Mouse (Mus musculus) neutrophil, adult 5-6 weeks (primary cell): ENCODE measurements around the gene Tesc. TPM values are rescaled to one million over a fixed set of nuclear protein-coding genes. Genes with fewer than 3 reads are reported as not detected.

ENCODE experiments used
- ATAC-seq: fragments of 151-379, 151-347 bp; 2 replicates; pipeline ENCODE4 v1.8.0; 2017; ENCODE audit warnings: mild to moderate bottlenecking, moderate TSS enrichment; ENCODE audit not compliant: insufficient number of reproducible peaks, poor library complexity, low FRiP score, severe bottlenecking; ENCODE audit errors: extremely low read depth
- total RNA-seq: library from RNA; stranded (forward); fragments of 200-1000 nt; gene quantifications from 2 replicates; pipeline ENCODE4 v1.2.3, GENCODE M21; 2017

Gene Tesc
- total RNA-seq, 1 experiment from 2014 or later: 0.93 TPM

GRCm38 (mm10) chr5:118036888-118037797, 9.6 kb downstream of the Tesc start:
- ATAC-seq: peak; percentile 5; the same call in 1 of the 2 replicates

DNA sequence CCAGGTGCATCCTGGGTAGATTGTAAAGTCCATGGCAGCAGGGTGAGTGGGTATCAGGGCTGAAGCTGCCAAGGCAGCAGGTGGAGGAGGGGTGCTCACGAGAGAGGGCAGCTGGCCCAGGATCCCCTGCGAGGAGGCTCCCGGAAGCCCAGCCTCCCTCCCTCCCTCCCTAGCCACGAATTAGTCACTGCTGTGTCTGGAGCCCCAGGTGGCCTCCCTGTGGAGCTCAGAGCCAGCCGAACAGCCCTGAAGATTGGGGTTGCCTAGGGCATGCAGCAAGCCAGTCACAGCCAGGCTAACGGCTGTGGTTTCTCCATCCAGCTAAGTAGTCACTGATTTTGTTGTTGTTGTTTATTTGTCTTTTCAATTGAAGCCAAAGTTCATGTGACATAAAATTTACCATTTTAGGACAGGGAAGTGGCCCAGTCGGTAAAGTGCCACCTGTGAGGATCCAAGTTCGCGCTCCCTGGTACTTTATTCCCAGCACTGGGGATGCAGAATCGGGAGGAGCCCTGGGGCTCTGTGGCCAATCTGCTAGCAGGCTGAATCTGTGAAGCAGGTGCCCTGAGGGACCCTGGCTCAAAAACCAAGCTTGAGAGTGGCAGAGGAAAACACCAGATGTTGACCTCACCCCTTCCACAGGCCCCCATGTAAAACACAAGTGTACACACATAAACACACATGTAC, 10.4 kb downstream of the Tesc start:
- no peak for ATAC-seq

- ATAC-seq: no peak
Observed at GRCm38 (mm10) chr5:118039241-118039668, 11.7 kb downstream of the Tesc start.

DNA sequence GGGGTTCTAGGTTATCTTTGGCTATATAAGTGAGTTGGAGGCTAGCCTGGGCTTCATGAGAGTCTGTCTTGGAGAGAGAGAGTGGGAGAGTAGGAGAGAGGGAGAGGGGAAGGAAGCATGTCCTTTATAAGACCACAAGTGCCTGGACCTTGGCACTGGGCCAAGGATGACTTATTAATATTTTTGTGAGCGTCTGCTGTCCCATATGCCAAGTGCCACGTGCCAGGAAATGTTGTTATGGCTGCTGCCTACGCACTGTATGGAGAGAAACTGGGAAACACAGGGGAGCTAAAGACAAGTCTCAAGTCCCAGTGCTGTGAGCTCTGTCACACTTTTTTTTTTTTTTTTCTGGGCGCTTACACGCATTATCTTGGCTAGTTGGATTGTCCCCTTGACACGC, 15.1 kb downstream of the Tesc start:
- ATAC-seq: no peak

- no peak for ATAC-seq
Observed at GRCm38 (mm10) chr5:118043761-118044160, 16.2 kb downstream of the Tesc start.

GRCm38 (mm10) chr5:118044907-118045306, 17.4 kb downstream of the Tesc start:
- no peak for ATAC-seq

DNA sequence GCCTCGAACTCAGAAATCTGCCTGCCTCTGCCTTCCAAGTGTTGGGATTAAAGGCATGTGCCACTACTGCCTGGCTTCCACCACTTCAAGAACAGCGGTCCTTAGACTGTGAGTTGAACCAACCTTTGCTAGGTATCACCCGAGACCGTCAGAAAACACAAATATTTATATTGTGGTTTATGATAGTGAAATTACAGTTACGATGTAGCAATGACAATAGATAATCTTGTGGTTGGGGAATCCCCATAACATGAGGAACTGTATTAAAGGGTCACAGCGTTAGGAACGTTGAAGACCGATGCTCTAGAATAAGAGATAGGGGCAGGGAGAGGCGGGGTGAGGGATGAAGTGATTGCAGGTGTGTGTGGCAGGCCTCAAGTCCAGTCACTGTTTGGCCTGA, 17.8 kb downstream of the Tesc start:
- ATAC-seq: no peak

DNA sequence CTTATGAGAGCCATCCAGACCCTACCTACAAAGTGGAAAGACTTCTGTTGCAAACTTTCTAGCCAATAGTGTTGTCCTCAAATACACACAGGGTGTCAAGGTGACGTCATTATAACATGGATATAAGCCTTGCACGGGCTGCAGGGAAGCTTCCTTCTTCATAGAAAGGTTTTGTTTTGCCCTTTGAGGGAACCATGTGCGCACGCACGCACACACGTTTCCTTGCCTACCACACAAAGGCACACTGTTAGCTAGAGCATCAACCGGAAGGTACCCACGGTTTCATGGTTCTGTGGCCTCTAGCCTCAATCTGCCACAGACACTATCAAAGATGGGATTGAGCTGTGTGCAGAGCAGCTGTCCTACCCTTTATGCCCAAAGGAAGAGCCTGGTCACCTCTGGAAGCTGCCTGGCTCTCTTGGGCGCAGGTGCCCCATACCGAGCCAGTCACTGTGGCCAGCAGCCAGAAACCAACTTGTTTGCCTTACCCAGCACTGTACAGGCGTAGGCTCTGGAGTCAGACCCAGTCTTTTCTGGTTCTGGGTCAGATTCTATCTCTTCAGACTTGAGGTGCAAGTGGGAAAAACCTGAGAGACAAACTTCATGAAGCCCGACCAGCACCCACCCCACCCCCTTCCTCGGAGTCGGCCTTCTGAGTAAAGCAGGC, 19.7 kb downstream of the Tesc start:
- ATAC-seq: no peak

GRCm38 (mm10) chr5:118048412-118048811, 20.9 kb downstream of the Tesc start:
- ATAC-seq: peak; percentile 65

DNA sequence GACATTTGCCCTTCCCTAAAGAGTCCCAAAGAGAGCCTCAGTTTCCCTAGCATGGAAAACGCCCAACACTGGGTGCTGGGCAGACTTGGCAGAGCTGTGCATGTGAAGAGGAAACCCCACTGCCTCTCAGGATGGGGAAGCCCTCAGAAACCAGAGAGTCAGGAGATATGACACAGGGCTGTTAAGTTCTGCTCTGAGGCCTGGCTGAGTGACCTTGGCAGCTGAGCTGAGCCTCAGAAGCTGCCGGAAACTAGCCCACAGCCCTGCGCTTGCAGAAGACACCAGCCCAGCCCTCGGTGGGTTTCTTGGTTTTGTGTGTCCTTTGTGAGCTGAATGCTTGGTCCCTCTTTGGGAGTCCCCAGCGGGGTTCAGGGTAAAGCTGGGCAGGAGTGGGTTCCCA, 21.4 kb downstream of the Tesc start:
- no peak for ATAC-seq

- ATAC-seq: no peak
Observed at GRCm38 (mm10) chr5:118050743-118051142, 23.2 kb downstream of the Tesc start.

- ATAC-seq: no peak
Observed at GRCm38 (mm10) chr5:118051981-118052662, 24.6 kb downstream of the Tesc start.

GRCm38 (mm10) chr5:118053205-118053604, 25.7 kb downstream of the Tesc start:
- ATAC-seq: no peak

- no peak for ATAC-seq
Observed at GRCm38 (mm10) chr5:118057508-118058111, 30.1 kb downstream of the Tesc start.

GRCm38 (mm10) chr5:118058858-118059257, 31.3 kb downstream of the Tesc start:
- ATAC-seq: no peak

DNA sequence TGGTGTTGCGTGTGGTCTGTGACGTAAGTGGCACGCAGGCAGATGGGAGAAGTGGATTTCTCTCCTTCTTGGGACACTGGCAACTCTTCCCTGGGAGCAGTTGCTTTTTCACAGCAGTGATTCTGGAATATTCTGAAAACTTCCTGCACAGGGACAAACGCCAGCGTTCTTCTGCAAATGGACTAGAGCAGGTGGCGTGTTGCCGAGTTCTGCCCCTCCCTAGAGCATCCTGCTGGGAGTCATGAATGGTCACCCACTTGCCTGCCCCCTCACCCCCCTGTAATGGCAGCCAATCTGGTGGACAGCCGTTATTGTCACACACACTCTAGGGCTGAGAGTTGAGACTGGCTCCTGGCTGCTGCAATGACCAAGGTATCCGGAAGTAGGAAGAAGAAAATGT, 32.1 kb downstream of the Tesc start:
- no peak for ATAC-seq

DNA sequence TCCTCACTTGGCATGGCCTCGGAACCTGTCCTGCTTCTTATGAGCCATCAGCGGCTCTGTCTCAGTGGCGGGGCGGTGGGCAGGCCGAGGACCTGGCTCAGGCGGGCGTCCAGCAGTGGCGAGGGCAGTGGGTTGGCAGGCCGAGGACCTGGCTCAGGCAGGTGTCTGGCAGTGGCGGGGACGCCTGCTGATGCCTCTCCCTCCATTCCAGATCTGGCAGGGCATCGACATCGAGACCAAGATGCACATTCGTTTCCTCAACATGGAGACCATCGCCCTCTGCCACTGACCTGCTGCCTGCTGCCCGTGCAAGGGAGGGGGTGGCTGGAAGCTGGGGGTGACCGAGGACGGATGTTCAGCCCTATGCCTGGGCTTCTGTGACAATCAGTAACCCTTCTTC, 33.8 kb downstream of the Tesc start:
- ATAC-seq: no peak

DNA sequence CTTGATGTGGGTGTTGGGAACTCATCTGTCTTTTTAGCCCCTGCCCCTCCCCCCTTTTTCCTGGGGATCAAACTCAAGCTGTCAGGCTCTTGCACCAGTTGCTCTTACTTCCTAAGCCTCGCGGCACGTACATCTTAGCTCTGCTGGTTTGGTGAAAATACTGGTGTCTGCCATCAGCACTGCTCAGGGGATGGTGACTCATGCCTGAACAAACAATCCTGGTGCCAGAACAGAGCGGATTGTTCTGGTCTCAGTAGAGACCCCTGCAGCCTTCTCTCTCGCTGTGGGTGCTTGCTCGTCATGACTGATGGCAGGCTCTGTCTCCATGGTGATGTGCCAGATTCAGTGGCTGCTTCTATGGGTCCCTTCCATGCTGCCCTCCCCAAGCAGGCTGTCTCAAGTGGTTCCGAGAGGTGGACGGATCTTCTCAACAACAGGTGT, 35.7 kb downstream of the Tesc start:
- ATAC-seq: no peak
